Mouse (Mus musculus) ES-Bruce4 (cell line): ENCODE data around the gene Prickle2. TPM values are rescaled to one million over a fixed set of nuclear protein-coding genes. Genes with fewer than 3 reads are reported as not detected.

Experiments
- H3K27ac ChIP-seq: 2 replicates; pipeline ENCODE4 v1.5.1; 2012; ENCODE audit warnings: low read length, inconsistent platforms; ENCODE audit not compliant: insufficient read depth
- H3K27me3 ChIP-seq: 2 replicates; pipeline ENCODE4 v1.6.1; 2012; ENCODE audit warnings: mild to moderate bottlenecking, low read length, inconsistent platforms; ENCODE audit not compliant: control insufficient read depth, poor library complexity, insufficient read depth, severe bottlenecking
- H3K36me3 ChIP-seq: 2 replicates; pipeline ENCODE4 v1.6.1; 2012; ENCODE audit warnings: inconsistent platforms, mild to moderate bottlenecking, low read length, moderate library complexity; ENCODE audit not compliant: control insufficient read depth, poor library complexity, insufficient read depth, severe bottlenecking
- H3K4me1 ChIP-seq: one replicate; pipeline ENCODE4 v1.8.1; 2011; ENCODE audit warnings: low read length; ENCODE audit not compliant: control insufficient read depth, insufficient read depth
- H3K4me3 ChIP-seq: 2 replicates; pipeline ENCODE4 v1.5.1; 2011; ENCODE audit warnings: low read depth, mild to moderate bottlenecking, low read length
- H3K9ac ChIP-seq: 2 replicates; pipeline ENCODE4 v1.6.1; 2012; ENCODE audit warnings: low read depth, mild to moderate bottlenecking, inconsistent platforms; ENCODE audit not compliant: poor library complexity, severe bottlenecking
- H3K9me3 ChIP-seq: replicated peaks from 2 replicates; pipeline ENCODE4 v1.6.1; 2012; ENCODE audit warnings: mild to moderate bottlenecking, low read length, inconsistent platforms; ENCODE audit not compliant: control insufficient read depth, poor library complexity, insufficient read depth, severe bottlenecking
- CTCF ChIP-seq: IDR thresholded peaks from one replicate; pipeline ENCODE4 v1.8.1; 2011; ENCODE audit warnings: low read depth, low read length
- EP300 ChIP-seq: IDR thresholded peaks from 2 replicates; pipeline ENCODE4 v1.6.1; 2011; ENCODE audit warnings: low read depth, low read length; ENCODE audit not compliant: insufficient read depth
- POLR2A ChIP-seq: IDR thresholded peaks from one replicate; pipeline ENCODE4 v1.8.1; 2011; ENCODE audit warnings: low read length; ENCODE audit not compliant: insufficient read depth
- polyA plus RNA-seq: library from polyadenylated mRNA; stranded (reverse); fragments of >200 nt; gene quantifications from 2 replicates; pipeline ENCODE4 v1.2.4, GENCODE M21; 2011; ENCODE audit warnings: low read depth; ENCODE audit not compliant: missing spikeins, insufficient read depth, insufficient read length

Gene Prickle2
- polyA plus RNA-seq, 1 experiment = 3.3 TPM

GRCm38 (mm10) chr6:92390321-92390720 is 315.6 kb downstream of the Prickle2 start:
- Histone ChIP-seq H3K4me1 (no peaks in the 10 kb centered on the region), H3K4me3 (no peak overlapping the region), H3K36me3 (no peaks in the 10 kb centered on the region), H3K9me3 (no peaks in the 10 kb centered on the region), H3K9ac (no peak overlapping the region), H3K27me3 (no peaks in the 10 kb centered on the region), H3K27ac (no peak overlapping the region)
- TF ChIP-seq CTCF = no peak
- no peak for TF ChIP-seq EP300
- no peak for TF ChIP-seq POLR2A

GRCm38 (mm10) chr6:92388681-92389080 is 317.3 kb downstream of the Prickle2 start:
- Histone ChIP-seq H3K4me1 (no peaks in the 10 kb centered on the region), H3K36me3 (no peaks in the 10 kb centered on the region), H3K9me3 (no peaks in the 10 kb centered on the region), H3K4me3 (no peak overlapping the region), H3K27me3 (no peaks in the 10 kb centered on the region), H3K27ac (no peak overlapping the region), H3K9ac (no peak overlapping the region)
- no peak for TF ChIP-seq EP300
- no peak for TF ChIP-seq POLR2A
- TF ChIP-seq CTCF = no peak

- TF ChIP-seq EP300 (no peak), CTCF (no peak), POLR2A (no peak)
- H3K9me3 ChIP-seq = no peaks in the 10 kb centered on the region
Observed at GRCm38 (mm10) chr6:92383196-92383782, 322.7 kb downstream of the Prickle2 start.

GRCm38 (mm10) chr6:92381085-92381484 is 324.9 kb downstream of the Prickle2 start:
- H3K4me1 ChIP-seq = no peaks in the 10 kb centered on the region
- H3K27ac ChIP-seq = no peak overlapping the region
- no peaks in the 10 kb centered on the region for H3K9me3 ChIP-seq
- H3K4me3 ChIP-seq = no peak overlapping the region
- TF ChIP-seq CTCF = no peak
- TF ChIP-seq EP300 = no peak
- no peak for TF ChIP-seq POLR2A
- H3K9ac ChIP-seq = no peak overlapping the region
- no peaks in the 10 kb centered on the region for H3K27me3 ChIP-seq
- no peaks in the 10 kb centered on the region for H3K36me3 ChIP-seq

More at GRCm38 (mm10) chr6:92383196-92383782, 322.7 kb downstream of the Prickle2 start:
- Histone ChIP-seq H3K27me3 (no peaks in the 10 kb centered on the region), H3K4me1 (no peaks in the 10 kb centered on the region), H3K36me3 (no peaks in the 10 kb centered on the region), H3K27ac (no peak overlapping the region), H3K4me3 (no peak overlapping the region), H3K9ac (no peak overlapping the region)

- no peaks in the 10 kb centered on the region for H3K4me1 ChIP-seq
- no peak overlapping the region for H3K4me3 ChIP-seq
- no peaks in the 10 kb centered on the region; the same call in 1 of the 2 replicates for H3K9me3 ChIP-seq
- TF ChIP-seq CTCF = no peak
- no peak overlapping the region for H3K9ac ChIP-seq
- H3K27me3 ChIP-seq = no peaks in the 10 kb centered on the region
- H3K27ac ChIP-seq = no peak overlapping the region
- H3K36me3 ChIP-seq = no peaks in the 10 kb centered on the region
Observed at GRCm38 (mm10) chr6:92374826-92375225, 331.1 kb downstream of the Prickle2 start.

- Histone ChIP-seq H3K27ac (no peak overlapping the region), H3K27me3 (no peaks in the 10 kb centered on the region), H3K36me3 (no peaks in the 10 kb centered on the region), H3K9ac (no peak overlapping the region), H3K4me1 (no peaks in the 10 kb centered on the region), H3K9me3 (no peaks in the 10 kb centered on the region; the same call in 1 of the 2 replicates), H3K4me3 (no peak overlapping the region)
- TF ChIP-seq POLR2A (no peak), EP300 (no peak), CTCF (no peak)
Observed at GRCm38 (mm10) chr6:92370896-92371295, 335.1 kb downstream of the Prickle2 start.
